Mouse (Mus musculus): ENCODE data around the gene Ermp1.

DNA sequence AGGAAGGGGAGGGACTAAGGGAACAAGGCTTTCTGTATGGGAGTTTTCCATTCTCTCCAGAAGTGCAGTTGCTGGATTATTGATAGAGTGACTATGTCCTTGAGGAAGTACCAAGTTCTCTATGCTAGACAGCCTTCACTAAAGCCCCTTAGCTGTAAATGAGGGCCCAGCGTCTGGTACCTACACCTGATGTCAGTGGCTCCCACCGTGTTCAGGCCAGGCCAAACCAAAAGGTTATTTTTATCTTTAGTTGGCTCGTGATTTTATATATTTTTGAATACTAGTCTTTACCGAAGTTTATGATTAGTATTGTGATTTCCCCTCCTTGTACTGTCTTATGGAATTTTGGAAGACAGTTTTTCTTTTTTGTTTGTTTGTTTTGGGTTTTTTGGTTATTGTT, 40.7 kb downstream of the Ermp1 start:
- TF ChIP-seq POLR2A (IDR thresholded peaks at IDR 0.05; ENCODE audit: borderline replicate concordance, low read depth, low read length) (no peak), CTCF (IDR thresholded peaks at IDR 0.05; ENCODE audit: low read depth, low read length) (no peak)
